Mouse (Mus musculus) gastrocnemius, postnatal 36 days (tissue): ENCODE measurements around the gene Ccpg1os. TPM values are rescaled to one million over a fixed set of nuclear protein-coding genes. Genes with fewer than 3 reads are reported as not detected.

Experiments used
- microRNA-seq, 2 experiments: library from miRNA; unstranded; fragments of <30 nt; microRNA quantifications; one replicate each; pipeline ENCODE4 v1.2.0; 2021
- total RNA-seq, 2 experiments: library from RNA; stranded (reverse); gene quantifications; 2 replicates each; pipeline ENCODE4 v1.2.3; 2021

The Ccpg1os gene
- total RNA-seq, 2 experiments from 2014 or later, result 9.1 to 10.8 TPM

Small RNA genes lying within 50 kb of the gene (microRNA-seq; reads per million reads assigned to microRNA genes)
- gene Gm27353, result 0 reads per million in 2 experiments

Other genes with a start within 250 kb of the Ccpg1os start
- under 1 TPM; 0.10 to 0.26 TPM for gene Prtg, start 178.5 kb downstream of the Ccpg1os start, total RNA-seq
- 10 to 100 TPM in 1 of 2 experiments, 1 to 10 TPM in 1; 6.4 to 10.2 TPM for gene Pygo1, start 59.7 kb downstream of the Ccpg1os start, total RNA-seq
- gene Dyx1c1, start 26.6 kb downstream of the Ccpg1os start, total RNA-seq, result under 1 TPM; 0.64 to 0.72 TPM
- under 1 TPM in 1 of 2 experiments, not detected in 1; 0.17 TPM for gene Gm44503, start 26.5 kb downstream of the Ccpg1os start, total RNA-seq
- gene Ccpg1, start within 50 bp of the Ccpg1os start, total RNA-seq, result 10 to 100 TPM; 52.8 to 65.1 TPM
- gene Pigb, start 55.0 kb upstream of the Ccpg1os start, total RNA-seq, result 1 to 10 TPM; 3.2 to 4.3 TPM
- gene Rab27a, start 59.5 kb upstream of the Ccpg1os start, total RNA-seq, result 1 to 10 TPM; 1.4 to 1.8 TPM
- not detected for gene Khdc3, start 116.5 kb upstream of the Ccpg1os start, total RNA-seq
- not detected for gene Gm20509, start 117.1 kb upstream of the Ccpg1os start, total RNA-seq
- gene Rsl24d1, start 128.0 kb upstream of the Ccpg1os start, total RNA-seq, result 10 to 100 TPM; 36.9 to 37.8 TPM